Mouse (Mus musculus) mature B cell (primary cell): ENCODE data around the gene Rln1.

ENCODE experiments used
- in situ Hi-C: fragments of 300-500 bp; cut with MboI; formaldehyde crosslinking; loops from 2 replicates; pipeline ENCODE4 v1.14.3; 2019

The Rln1 gene

DNA sequence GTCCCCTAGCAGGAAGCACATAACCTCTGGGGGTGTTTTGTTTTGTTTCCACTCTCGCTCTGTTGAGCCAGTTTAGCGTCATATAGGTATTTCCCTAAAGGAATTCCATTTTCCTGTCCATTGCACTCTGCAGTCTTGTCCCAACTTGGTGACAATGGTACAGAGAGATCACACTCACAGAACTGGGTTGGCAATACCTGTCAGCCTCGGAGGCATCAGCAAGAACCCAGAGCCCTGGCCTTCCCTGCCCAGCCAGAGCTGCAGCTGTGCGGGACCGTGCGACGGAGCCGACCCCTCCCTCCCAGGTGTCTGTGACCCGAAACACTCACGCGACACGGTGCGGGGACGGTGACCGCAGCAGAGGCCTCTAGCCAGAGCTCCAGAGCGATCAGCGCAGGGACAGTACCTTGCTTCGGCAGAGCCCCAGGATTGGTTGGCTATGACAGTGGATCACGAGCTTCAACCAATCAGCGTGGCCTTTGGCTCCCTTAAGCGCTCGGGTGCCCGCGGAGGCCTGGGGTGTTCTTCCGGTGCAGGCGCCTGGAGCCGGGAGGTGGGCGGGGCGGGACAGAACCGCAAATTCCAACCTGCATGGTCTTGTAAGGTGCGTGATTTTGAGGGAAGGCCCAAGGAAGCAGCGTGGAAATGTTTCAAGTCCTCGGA lies 27.1 kb upstream of the Rln1 start:
- in situ Hi-C loops: no loop called here

GRCm38 (mm10) chr19:29360251-29360650 lies 25.8 kb upstream of the Rln1 start:
- in situ Hi-C loops: no loop called here

DNA sequence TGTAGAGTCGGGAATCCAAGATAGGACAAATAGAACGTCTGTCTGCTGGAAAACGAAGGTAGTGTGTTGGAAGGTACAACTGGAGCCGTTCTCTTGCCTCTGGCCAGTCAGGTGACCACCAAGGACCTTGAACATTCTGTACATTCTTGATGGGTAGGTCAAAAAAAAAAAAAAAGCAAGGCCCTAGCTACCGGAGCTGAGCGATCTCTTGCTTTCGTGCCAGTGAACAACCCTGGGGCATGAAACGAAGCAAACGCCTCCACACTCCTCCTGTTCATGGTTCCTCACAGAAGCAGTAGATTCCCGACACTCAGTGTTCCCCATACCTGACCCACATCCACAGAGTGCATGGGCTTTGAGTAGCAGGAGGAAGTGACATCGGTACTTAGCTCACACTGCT lies 21.8 kb upstream of the Rln1 start:
- in situ Hi-C loops: no loop called here

GRCm38 (mm10) chr19:29354895-29355877 lies 20.7 kb upstream of the Rln1 start:
- in situ Hi-C loops: no loop called here

DNA sequence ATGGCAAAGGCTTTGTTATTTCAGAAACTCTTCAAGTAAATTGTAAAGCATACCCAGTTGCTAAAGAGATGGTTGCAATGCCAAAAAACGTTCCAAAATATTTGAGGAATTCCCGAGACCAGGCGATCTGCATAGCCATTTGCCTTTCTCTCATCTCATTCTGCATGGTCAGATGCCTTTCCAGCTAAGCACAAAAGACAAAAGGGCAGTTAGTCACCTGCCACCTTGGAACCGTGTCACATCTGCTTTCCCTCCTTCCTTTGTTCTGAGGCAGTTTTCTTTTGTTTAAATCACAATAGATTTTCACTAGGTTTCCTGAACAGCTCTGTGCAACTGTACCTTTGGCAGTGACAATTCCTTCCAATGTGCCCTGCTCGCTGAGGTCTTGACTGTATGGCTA lies 16.5 kb upstream of the Rln1 start:
- in situ Hi-C loops: no loop called here

GRCm38 (mm10) chr19:29345636-29346035 lies 11.2 kb upstream of the Rln1 start:
- in situ Hi-C loops: no loop called here

DNA sequence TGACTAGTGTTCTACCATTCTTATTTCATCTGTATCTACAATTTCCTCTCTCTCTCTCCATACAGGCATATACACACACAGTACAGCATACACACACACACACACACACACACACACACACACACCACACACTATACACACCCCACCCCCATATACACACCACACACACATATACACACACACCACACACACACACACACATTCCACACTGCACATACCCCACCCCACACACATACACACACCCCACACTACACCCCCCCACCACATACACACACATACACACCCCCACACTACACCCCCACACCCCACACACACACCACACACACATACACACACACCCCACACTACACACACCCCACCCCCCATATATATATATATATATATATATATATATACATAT lies 10.4 kb upstream of the Rln1 start:
- in situ Hi-C loops: no loop called here

DNA sequence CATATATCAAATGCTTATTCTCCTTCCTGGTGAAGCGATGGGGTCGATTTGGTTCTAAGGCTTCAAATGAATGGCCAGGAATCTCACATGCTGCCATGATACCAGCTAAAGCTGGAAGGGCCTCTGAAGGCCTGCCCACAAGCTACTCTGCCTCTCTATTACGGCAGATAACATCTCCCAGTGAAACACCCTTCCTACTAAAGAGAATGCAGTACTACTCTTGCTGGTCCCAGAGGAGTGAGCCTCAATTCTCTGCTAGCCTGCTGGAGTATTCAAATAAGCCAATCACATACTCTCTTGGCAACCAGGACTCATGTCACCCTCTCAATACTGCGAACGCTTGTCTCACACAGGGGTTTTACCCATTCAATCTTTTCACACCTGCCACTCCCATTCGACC lies 7.8 kb upstream of the Rln1 start:
- in situ Hi-C loops: no loop called here

DNA sequence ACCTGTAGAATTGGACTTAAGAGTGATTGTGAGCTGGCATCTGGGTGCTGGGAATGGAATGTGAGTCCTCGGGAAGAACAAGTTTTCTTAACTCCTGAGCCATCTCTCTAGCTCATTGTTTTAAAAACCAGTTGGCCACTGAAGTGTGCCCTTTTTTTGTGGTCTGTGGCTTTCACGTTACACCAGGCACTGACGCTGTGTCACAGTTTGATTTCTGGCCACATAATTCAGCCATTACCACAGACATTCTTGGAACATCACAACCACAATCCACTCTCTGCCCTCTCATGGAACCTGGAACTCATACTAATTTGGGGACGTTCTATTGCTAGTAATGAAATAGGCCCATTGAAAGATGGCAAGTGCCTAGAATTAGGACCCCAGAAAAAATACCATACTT lies 6.6 kb upstream of the Rln1 start:
- in situ Hi-C loops: no loop called here

- in situ Hi-C loops: no loop called here
Observed at GRCm38 (mm10) chr19:29336624-29337023, 2.2 kb upstream of the Rln1 start.

DNA sequence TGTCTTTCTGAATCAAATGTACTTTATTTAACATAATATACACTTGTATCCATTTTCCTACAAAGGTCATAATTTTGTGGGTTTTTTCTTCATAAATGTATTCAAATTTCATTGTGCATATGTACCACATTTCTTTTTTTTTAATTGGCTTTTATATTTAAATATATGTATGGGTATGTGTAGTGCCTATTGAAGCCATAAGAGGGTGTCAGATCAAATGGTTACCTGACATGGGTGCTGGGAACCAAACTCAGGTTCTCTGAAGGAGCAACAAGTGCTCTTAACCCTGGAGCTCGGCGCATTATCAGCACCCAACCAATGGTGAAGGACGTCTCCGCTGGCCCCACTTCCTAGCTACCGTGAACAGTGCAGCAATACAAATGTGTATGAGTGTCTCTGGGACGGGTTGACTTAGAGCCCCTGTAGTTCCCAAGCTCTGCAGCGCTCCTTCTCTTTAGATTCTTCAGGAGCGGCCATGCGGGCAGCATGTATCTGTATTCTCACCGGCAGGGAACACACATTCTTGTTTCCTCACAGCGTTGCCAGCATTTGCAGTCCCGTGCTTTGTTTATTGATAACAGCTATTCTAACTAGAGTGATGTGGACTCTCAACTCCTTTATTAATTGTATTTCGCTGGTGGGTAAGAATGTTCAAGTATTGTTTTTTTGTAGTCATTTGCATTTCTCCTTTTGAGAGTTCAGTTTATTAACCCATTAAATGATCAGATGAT lies 7.5 kb downstream of the Rln1 start:
- in situ Hi-C loops: no loop called here

- in situ Hi-C loops: no loop called here
Observed at GRCm38 (mm10) chr19:29326396-29326795, 8.1 kb downstream of the Rln1 start.

DNA sequence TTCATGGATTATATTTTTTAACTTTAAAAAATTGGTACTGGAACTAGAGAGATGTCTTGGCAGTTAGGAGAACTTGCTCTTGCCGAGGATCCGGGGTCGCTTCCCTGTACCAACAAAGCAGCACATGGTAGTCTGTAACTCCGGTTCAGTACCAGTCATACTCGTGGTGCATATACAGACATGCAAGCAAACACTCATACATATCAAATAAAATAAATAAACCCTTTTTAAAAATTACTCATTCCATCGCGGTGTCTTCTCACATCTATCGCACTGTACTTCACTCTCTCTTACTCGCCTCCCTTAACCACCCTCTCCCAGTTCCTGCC lies 8.7 kb downstream of the Rln1 start:
- in situ Hi-C loops: no loop called here

- in situ Hi-C loops: no loop called here
Observed at GRCm38 (mm10) chr19:29325053-29325851, 9.2 kb downstream of the Rln1 start, which contains the start of gene Insl6. Insl6 (minus strand) TSS chr19:29325356.

DNA sequence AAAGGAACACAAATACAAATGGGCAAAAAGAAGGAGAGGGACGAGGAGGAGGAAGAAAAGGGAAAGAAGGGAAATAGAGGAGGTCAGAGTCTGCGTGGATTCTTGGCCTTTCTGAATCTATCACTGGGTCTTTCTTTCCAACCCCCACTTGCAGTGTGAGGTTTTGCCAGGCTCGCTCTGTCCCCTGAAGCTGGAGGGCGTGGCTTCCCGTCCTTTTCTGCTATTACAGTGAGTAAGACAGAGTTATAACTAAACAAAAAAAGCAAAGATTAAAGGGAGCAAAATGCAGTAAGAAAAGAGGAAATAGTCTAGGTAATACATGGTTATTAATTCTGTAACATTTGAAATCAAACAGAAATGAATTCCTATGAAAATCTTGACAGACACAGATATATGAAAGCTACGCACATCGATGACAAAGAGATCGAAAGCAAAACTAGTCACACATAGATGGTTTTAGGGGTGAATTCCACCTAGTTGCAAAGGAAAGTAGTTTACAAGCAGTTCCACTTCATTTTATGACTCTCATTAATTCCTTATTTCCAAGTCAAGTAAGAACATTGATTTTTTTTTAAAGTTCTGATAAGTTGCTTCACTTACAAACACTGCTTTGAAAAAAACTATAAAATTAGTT lies 10.9 kb downstream of the Rln1 start:
- in situ Hi-C loops: no loop called here

DNA sequence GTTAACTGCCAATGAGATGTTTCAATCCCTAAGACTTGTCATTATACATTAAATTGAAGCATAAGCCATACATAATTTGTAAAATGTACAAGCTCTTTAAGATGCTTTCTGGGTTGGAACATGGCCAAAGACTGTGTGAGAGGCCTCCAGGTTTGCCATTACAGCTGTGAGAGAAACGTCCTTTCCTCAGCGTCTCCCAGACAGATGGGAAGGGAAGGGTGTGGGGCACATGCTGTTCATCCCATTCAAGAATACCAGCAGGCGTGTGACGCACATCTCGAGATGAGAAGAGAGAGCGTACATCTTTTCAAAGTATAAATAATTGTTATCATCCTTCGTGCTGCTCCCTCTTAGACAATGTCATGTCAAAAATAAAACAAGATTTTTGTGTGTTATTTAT lies 21.8 kb downstream of the Rln1 start:
- in situ Hi-C loops: no loop called here

DNA sequence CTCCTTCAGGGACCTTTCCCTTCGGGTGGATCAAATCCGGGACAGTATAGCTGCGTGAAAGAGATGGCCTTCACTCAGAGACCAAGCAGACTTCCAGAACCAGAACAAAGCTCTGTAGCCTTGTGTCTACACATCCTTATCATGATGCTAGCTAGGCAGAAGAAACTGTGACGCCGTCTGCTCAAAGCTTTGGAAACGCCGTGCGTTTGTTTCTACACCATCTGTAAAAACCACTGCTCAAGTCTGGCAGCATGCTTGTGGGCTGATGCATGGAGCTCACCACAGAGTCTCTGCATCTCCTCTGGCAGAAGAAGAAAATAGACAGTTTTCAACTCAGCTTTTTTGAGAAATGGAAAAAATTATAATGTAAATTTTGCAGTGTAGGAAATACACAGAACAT lies 22.7 kb downstream of the Rln1 start:
- in situ Hi-C loops: no loop called here

GRCm38 (mm10) chr19:29308832-29309231 lies 25.6 kb downstream of the Rln1 start:
- in situ Hi-C loops: no loop called here

- in situ Hi-C loops: no loop called here
Observed at GRCm38 (mm10) chr19:29302119-29302518, 32.4 kb downstream of the Rln1 start.

GRCm38 (mm10) chr19:29300919-29301318 lies 33.6 kb downstream of the Rln1 start:
- in situ Hi-C loops: no loop called here

- in situ Hi-C loops: no loop called here
Observed at GRCm38 (mm10) chr19:29297366-29297765, 37.1 kb downstream of the Rln1 start.
